Mouse (Mus musculus): ENCODE measurements around the gene Dzip1.

Dzip1 gene

GRCm38 (mm10) chr14:118922667-118923184 lies 2.5 kb downstream of the Dzip1 start:
- DNase-seq (ENCODE audit: low spot score) = no peak

DNA sequence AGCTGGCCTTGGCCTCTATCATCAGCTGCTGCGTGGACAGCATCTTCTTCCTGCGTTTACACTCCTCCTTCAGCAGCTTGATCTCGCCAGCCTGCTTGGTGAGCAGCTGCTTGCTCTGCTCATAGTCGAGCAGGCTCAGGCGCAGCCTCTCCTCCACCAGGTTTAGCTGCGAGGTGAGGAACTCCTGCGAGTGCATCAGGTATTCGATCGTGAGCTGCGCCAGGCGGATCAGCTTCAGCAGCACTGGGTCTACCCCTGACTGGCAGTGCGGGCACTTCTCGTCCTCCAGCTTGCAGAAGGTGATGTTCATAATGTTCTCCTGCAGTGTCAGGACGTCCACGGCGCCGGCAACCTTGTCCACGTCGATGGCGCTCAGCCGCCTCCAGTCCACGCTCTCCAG lies 3.0 kb downstream of the Dzip1 start:
- DNase-seq (ENCODE audit: low spot score) = no peak

DNA sequence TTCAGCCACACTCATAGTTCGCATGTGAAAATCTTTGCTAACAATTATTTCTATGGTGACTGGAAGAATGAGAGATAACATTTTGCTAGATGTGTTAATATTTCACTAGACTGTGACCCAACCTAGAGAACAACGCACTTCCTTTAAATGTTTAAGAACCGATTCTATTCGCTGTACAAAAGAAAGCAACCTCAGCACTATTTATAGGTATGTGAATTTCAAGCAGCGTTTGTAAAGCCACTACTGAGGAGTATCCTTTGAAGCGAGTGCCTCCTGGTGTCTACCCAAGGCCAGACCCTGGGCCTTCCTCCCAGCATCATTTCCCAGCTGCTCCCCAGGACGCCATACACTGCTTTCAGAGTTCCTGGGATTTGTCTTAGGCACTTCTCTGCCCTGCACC lies 4.6 kb downstream of the Dzip1 start:
- DNase-seq (ENCODE audit: low spot score) = no peak

DNA sequence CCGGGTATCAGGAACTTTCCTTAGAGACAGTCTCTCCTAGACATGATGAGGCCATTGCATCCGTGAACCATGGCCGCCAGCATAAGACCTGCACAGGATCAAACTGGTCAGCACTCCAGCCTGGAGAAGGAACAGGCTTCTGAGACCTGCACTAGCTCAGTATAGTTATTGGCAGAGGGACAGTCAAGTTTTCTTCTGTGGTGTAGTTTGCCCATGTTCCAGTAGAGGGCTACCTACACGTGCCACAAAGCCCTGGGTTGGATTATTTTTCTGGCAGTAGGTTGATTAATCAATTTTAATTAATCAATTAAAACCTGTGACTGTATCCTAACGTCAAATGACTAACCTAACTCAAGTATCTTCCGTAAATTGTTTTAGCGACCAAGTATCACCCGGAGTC lies 6.2 kb downstream of the Dzip1 start:
- no peak for DNase-seq (ENCODE audit: low spot score)

DNA sequence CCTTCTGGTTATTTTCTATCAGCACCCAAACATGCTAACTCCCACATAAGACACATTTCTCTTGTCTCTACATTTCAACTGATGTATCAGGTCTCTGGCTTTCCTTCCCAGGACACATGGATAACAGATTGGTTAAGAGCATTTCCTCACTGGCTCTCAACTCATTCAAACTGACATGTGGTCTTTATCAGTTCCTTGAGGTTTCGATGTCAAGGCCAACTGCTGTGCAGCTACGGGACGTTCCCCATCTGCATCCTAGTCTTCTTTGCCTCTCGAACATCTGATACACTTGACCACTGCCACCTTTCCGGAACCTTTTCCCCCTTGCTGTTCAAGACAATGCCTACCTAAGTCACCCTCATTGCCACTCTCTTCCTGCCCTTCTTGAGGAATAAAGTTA lies 11.6 kb downstream of the Dzip1 start:
- DNase-seq (ENCODE audit: low spot score) = no peak

GRCm38 (mm10) chr14:118911521-118911920 lies 13.7 kb downstream of the Dzip1 start:
- DNase-seq (ENCODE audit: low spot score) = no peak

DNA sequence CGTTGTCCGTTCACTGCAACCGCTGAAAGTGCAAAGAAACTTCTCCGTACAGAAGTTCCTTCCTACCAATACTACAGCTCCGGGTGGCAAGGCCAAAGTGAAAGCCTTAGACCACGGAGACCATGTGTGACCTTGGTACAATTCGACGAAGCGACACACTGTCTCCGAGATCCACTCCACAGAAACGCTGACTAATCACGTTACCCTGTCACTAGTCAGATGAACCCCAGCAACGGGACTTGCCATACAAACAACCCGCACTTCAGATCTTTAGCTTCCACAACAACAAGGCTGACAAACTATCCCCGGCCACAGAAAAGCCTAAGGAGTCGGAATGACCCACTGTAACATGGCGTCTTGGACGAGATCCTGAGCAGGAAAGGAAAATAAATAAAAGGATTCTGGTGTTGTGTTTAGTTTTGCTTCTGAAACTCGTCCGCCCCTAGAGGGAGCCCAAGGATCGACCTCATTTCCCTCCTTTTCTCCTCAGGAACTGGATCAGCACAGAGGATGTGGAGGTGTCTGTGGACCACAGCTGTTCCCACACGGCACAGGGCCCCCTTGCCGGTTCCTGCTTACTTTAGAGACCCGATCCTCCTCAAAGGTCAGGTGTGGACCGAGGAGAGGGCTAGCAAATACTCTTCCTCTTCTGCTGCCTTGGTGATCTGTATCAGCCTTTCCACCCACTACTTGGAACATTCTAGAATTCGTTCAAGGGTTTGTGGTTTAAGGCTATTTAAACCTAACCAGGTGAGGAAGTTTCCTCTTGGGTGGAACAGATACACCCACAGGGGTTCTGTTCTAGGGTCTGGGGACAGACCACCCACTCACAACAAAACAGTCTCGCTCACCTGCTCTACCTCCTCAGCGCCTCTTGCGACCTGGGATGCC lies 14.7 kb downstream of the Dzip1 start:
- peak; percentile 76 for DNase-seq (ENCODE audit: low spot score)

- DNase-seq (ENCODE audit: low spot score) = no peak
Measured at GRCm38 (mm10) chr14:118909872-118910271, 15.4 kb downstream of the Dzip1 start.

GRCm38 (mm10) chr14:118907592-118907991 lies 17.7 kb downstream of the Dzip1 start:
- DNase-seq (ENCODE audit: low spot score) = no peak

DNA sequence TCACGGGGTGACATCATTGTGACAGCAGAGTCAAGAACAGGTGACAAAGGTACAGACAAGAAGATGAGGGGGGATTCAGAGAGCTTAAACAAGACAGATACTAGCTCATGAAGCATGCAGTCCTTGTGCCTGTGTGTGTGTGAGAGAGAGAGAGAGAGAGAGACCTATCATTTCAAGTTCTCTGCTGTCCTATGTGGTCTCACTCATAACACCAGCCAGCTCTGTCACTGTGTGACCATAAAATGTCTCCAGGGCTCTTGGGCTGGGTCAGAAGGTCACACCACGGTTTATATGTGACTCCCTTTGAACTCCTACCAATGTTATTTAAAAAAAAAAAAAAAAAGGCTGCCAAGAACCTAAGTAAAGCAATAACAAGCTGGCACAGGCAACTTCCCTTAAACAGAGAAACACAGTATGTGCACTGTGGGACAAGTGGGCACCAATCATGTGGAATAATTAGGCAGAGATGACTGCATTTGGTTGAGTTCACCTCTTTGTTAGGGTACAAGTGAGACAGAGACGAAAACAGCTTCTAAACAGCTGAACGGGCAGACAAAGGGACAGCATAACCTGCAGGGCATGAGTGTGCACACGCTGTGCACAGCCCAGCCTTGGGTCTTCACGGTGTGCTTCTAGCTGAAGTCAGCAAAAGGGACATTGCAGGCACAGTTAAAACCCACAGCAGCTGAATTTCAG lies 21.2 kb downstream of the Dzip1 start:
- DNase-seq (ENCODE audit: low spot score) = no peak

GRCm38 (mm10) chr14:118903397-118903796 lies 21.9 kb downstream of the Dzip1 start:
- DNase-seq (ENCODE audit: low spot score) = no peak

DNA sequence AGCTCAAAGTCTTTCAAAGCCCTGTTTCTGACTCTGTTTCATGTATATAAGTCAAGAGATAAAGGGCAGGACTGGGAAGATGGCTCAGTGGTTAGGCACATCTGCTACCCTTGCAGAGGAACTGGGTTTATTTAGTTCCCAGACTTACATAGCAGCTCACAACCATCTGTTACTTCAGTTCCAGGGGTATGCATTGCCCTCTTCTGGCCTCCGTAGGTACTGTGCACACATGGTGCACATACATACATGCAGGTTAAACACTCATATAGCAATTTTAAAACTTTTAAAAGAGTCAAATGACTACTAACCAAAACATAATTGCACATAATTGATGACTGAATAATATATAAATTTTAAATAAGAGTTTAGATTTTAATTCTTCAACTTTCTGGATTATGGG lies 24.3 kb downstream of the Dzip1 start:
- no peak for DNase-seq (ENCODE audit: low spot score)

GRCm38 (mm10) chr14:118899940-118900339 lies 25.3 kb downstream of the Dzip1 start:
- DNase-seq (ENCODE audit: low spot score) = no peak

DNA sequence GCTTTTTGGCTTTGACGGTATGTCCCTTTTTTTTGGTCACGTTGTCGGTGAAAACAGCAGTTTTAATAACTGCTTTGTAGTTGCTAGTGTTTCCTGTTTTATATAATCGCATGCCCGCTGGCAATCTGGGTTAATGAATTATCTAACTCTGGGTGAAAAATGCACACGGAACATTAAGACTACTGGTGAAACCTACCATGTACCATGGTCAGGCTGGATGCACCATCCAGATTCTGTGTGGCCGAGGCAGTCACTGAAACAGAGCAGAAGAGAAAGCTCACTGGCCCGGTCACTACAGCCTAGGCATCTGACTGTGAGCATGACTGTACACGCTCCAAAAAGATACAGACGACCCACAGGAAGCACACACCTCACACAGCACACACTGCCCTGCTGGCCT lies 29.6 kb downstream of the Dzip1 start:
- no peak for DNase-seq (ENCODE audit: low spot score)

- DNase-seq (ENCODE audit: low spot score) = no peak
Measured at GRCm38 (mm10) chr14:118895228-118895627, 30.0 kb downstream of the Dzip1 start.

- peak; percentile 60 for DNase-seq (ENCODE audit: low spot score)
Measured at GRCm38 (mm10) chr14:118890101-118890500, 35.2 kb downstream of the Dzip1 start.

DNA sequence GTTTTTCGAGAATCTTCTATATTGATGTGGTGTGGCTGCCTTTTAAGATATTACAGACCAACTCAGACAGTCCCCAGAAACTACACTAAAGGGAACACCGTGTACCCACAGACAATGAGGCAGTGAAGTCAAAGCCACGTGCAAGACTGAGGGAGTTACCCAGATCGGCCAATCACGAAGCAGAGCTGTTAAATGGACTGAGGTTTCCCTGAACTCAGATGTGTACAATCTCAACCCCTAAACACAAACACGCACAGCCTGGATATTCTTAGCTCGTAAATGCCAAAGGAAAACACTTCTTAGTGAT lies 41.1 kb downstream of the Dzip1 start:
- no peak for DNase-seq (ENCODE audit: low spot score)

- DNase-seq (ENCODE audit: low spot score) = no peak
Measured at GRCm38 (mm10) chr14:118883344-118884249, 41.7 kb downstream of the Dzip1 start.

DNA sequence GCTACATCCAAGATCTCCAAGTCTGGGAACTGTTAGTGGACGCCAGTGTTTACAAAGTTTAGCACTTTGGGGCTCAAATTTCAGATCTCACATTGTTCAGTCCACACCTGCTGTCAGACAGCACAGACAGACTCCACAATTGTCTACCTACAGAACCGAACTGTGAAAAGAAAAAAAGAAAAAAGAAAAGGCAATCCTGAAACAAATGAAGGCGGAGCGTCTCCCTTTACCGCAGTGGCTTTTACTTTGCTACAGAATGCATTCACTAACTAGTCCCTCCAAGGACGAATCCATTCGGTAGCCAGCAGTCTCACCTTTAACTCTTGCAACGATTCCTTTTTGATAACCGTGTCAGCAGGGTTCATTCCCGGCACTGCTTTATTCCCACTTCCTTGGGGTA lies 44.6 kb downstream of the Dzip1 start:
- DNase-seq (ENCODE audit: low spot score) = no peak

GRCm38 (mm10) chr14:118878346-118878910 lies 46.8 kb downstream of the Dzip1 start:
- no peak for DNase-seq (ENCODE audit: low spot score)

DNA sequence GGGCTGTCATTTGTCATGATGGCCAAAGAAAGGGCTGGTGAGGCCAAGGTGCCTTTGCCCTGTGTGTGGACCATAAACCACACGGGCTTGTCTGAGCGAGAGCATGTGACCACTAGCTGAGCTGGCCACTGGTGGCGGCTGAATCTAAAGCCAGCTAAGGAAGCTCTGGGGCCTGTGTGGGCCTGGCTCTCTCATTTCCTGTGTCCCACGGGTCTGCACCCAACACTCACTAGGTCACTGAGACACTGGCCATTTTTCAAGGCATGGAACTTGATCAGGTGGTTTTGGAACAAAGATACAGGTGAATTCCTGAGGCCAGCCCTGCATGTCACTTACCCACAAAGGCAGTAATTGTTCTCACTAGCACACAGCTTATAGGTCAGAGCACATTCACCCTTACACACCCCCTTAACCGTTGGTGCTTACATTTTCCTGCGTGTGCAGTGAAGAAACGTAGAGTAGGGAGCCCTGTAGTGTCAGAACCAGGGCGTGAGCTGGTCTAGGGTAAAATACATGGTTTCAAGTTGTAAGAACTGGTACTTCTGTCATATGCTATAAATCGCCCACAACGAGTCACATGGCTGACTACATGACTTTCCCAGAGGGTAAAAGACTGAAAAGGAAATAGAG lies 50.4 kb downstream of the Dzip1 start:
- DNase-seq (ENCODE audit: low spot score) = no peak

- DNase-seq (ENCODE audit: low spot score) = no peak
Measured at GRCm38 (mm10) chr14:118874126-118874525, 51.1 kb downstream of the Dzip1 start.

All from layer of hippocampus, adult 11-12 months (tissue).